Mouse (Mus musculus) thymus, postnatal 36 days (tissue): Measurements from ENCODE around the gene Mmp14.
A peak's percentile ranks its signal among the peaks of the same experiment; 100 is the strongest.

Experiments
- DNase-seq, 2 experiments: peaks; one replicate each; pipeline ENCODE4 v3.0.0; 2022; ENCODE audit warnings: mixed read lengths in 2 of 2

The Mmp14 gene

GRCm38 (mm10) chr14:54477172-54477909, 45.9 kb downstream of the Mmp14 start:
- no peak for DNase-seq

- peak; percentile 43 to 59 for DNase-seq
These were observed 48.1 kb downstream of the Mmp14 start for GRCm38 (mm10) chr14:54479451-54479920.

DNA sequence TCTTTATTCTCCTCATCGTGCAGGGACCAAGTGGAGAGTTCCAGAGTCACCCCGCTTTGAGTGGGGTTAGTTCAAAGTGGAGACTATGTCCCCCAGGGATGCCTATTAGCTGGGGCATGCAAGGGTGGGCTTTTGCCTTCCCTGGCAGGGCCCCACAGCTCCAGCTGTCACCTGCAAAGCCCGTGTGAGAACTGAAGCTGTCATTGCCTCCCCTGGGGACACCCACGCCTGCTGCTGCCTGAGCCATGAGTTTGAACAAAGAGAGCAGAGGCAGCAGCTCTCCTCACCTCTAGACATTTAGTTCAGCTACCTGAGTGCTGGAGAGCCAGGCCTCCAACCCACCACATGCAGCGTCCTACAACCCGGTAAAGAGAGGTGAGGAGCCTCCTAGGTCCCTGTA, 49.3 kb downstream of the Mmp14 start:
- peak; percentile 51 to 65 for DNase-seq

- DNase-seq, result peak; percentile 28 to 44
These were observed 50.0 kb downstream of the Mmp14 start for GRCm38 (mm10) chr14:54481402-54481801.

GRCm38 (mm10) chr14:54482498-54482897, 51.1 kb downstream of the Mmp14 start:
- peak; percentile 61 to 65 for DNase-seq

DNA sequence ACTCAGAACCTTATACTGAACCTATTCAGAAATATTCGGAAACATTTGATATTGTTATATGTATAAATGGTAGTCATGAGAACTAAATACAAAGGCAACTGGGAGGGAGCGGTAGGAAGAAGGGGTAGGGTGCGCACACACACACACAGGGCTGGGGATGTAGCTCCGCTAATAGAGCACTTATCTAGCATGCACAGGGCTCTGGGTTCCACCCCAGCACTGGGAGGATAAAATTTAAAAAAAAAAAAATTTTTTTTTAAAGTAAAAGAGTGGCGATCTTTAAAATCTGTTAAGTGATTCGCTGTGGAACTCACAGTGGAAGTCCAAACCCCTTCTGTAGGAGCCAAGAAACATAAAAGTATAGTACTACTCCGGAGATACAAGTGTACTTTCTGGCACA, 54.5 kb downstream of the Mmp14 start:
- DNase-seq, result no peak

DNA sequence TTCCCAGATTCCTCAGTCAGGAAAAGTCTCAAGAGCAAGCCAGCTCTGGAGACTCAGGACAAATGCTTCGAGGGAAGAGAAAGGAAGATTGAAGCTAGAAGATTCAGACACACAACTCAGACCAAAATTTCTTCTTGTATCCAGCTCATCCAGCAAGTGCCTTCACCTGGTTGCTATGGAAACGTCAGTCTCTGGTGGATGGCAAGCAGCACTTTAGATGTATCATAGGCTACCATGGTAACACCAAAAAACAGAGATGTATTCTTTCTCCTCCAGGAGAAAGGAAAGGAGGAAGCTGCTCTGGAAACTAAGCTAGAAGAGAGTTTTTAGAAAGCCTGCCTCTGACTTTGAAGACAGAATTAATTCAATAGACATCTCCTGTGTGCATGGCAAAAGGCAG, 56.3 kb downstream of the Mmp14 start:
- no peak for DNase-seq

DNA sequence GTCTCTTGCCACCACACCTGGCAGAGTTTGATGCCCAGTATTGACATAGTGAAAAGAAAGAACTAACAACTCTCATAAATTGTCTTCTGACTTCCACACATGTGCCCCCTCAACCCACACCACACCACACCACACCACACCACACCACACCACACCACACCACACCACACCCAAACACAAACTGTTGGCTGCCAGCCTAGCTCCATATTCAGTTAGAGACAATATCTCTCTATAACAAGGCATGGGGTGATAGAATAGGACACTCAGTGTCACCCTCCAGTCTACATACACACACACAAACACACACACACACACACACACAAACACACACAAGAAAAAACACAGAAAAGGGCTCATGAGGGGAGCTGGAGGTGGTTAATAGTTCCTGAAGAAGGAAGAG, 56.9 kb downstream of the Mmp14 start:
- no peak for DNase-seq

DNA sequence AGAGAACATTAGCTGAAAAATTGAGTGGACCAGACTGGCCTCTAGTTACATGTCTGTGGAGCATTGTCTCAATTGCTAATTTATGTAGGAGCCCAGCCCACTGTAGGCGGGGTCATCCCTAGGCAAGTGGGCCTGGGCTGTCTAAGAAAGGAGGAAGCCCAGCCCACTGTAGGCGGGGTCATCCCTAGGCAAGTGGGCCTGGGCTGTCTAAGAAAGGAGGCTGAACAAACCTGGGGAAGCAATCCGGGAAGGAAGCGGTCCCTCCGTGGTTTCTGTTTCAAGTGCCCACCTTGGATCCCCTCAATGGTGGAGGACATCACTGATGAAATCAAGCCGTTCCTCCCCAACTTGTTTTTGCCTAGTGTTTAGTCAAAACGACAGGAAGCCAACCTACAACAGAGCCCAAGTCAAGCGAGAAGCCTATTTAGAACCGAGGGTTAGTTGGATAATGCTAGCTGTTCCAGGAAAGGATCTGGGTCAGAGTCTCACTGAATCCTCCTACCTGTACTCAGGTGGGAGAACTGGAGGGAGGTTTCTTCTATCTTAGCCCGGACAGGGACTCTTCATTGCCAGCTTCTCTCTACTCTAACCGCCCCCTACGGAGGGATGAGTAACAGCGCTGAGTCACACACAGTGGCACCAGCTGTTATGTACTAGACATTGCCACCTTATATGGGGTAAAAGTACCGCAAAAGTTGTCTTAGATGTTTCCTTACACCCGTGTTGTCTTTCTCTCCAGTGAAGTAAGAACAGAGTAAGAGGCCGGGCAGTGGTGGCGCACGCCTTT, 61.1 kb downstream of the Mmp14 start:
- peak; percentile 20 to 40 for DNase-seq

- DNase-seq, result no peak
These were observed 61.8 kb downstream of the Mmp14 start for GRCm38 (mm10) chr14:54493236-54493635.

- peak; percentile 70 to 71 for DNase-seq
These were observed 62.8 kb downstream of the Mmp14 start for GRCm38 (mm10) chr14:54494234-54494633.
